Mouse (Mus musculus) hindbrain, embryonic 11.5 days (tissue): ENCODE measurements around the gene Zfp961. TPM values are rescaled to one million over a fixed set of nuclear protein-coding genes. Genes with fewer than 3 reads are reported as not detected.
"Not testable (repeated sequence)": the region's sequence is repeated elsewhere in the genome, so short reads cannot be mapped to it uniquely, and the experiment has no call there.

ENCODE experiments used
- ATAC-seq: fragments of 200-750 bp; cut with Nextera tagmentation; 2 replicates; pipeline ENCODE4 v1.8.0; 2017; ENCODE audit warnings: mild to moderate bottlenecking, moderate TSS enrichment, moderate library complexity; ENCODE audit not compliant: low FRiP score
- DNase-seq: peaks from one replicate; pipeline ENCODE4 v3.0.0-alpha.2; 2015; ENCODE audit warnings: low spot score
- H3K27ac ChIP-seq: fragments of 300-500 bp; sonication (generic); 2 replicates; pipeline ENCODE4 v1.5.1; 2014; ENCODE audit warnings: mild to moderate bottlenecking, low read depth, low read length
- H3K27me3 ChIP-seq: fragments of 300-500 bp; sonication (generic); 2 replicates; pipeline ENCODE4 v1.6.1; 2014; ENCODE audit warnings: mild to moderate bottlenecking, low read length, moderate library complexity, mixed read lengths; ENCODE audit not compliant: control insufficient read depth, insufficient read depth
- H3K36me3 ChIP-seq: fragments of 300-500 bp; sonication (generic); 2 replicates; pipeline ENCODE4 v1.6.1; 2014; ENCODE audit warnings: mild to moderate bottlenecking, low read length, moderate library complexity, mixed read lengths; ENCODE audit not compliant: control insufficient read depth, insufficient read depth
- H3K4me1 ChIP-seq: fragments of 300-500 bp; sonication (generic); replicated peaks from 2 replicates; pipeline ENCODE4 v1.6.1; 2014; ENCODE audit warnings: low read length, mixed read lengths; ENCODE audit not compliant: control insufficient read depth, insufficient read depth
- H3K4me2 ChIP-seq: fragments of 300-500 bp; sonication (generic); replicated peaks from 2 replicates; pipeline ENCODE4 v1.6.1; 2014; ENCODE audit warnings: mild to moderate bottlenecking, low read depth, low read length
- H3K4me3 ChIP-seq: fragments of 300-500 bp; sonication (generic); 2 replicates; pipeline ENCODE4 v1.5.1; 2014; ENCODE audit warnings: low read depth, low read length
- H3K9ac ChIP-seq: fragments of 300-500 bp; sonication (generic); 2 replicates; pipeline ENCODE4 v1.6.1; 2014; ENCODE audit warnings: low read depth, low read length
- H3K9me3 ChIP-seq: fragments of 300-500 bp; sonication (generic); 2 replicates; pipeline ENCODE4 v1.6.1; 2016; ENCODE audit warnings: low read length; ENCODE audit not compliant: control insufficient read depth
- WGBS: fragments of 180-500 bp; shearing (Covaris S2); extraction: QIAGEN DNeasy Blood & Tissue Kit; methylation state at CpG from one replicate; pipeline ENCODE4 v1.1.7; 2014; 5-methylcytosine and 5-hydroxymethylcytosine counted together
- polyA plus RNA-seq: library from polyadenylated mRNA; unstranded; fragments of >200 nt; fragmentation: Nextera tagmentation; extraction: Ambion mirVana; gene quantifications from 2 replicates; pipeline ENCODE4 v1.2.1, GENCODE M21; 2014

Zfp961 gene
- 21.4 and 27.0 TPM in 2 replicates for polyA plus RNA-seq

DNA sequence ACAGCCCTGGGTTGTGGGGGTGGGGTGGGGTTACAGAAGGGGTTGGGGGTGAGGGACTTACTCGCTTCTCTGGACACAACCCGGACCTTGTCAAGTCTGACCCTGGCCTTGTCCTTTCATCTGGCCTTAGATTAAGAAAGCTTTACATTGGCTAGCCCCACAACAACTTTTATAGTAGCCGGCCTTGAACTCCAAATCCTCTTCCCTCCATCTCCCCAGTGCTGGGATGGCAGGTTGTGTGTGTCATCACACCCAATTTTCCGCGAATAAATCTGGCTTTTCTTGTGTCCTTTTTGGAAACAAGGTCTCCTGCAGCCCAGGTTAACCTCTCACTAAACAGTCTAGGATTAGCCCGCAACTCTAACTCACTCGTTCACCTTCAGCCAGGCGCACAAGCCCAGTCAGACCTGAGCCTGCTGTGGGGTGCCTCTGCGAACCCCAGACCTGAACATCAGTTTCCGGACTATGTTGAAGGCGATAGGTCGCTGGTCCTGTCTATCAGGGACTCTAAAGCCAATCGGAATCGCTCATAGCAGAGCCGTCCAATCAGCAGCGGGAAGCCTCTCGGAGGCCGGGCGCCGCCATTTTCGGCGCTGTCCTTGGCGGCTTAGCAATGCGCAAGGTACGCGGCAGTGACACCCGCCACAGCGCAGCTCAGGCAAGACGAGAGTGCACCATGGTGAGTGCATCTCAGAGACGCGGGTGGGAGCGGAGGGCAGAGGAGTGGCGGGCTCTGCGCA lies at the start of gene Zfp961:
Zfp961 (plus strand) TSS at position 557 of the 740 bp plus-strand sequence.
- H3K27me3 ChIP-seq = no peaks in the 10 kb centered on the region
- no peaks in the 10 kb centered on the region; the same call in 1 of the 2 replicates for H3K9me3 ChIP-seq
- peak within 1 kb of the TSS; percentile 73 for H3K4me3 ChIP-seq
- no peaks in the 10 kb centered on the region for H3K36me3 ChIP-seq
- H3K4me1 ChIP-seq = no peaks in the 10 kb centered on the region
- H3K9ac ChIP-seq = peak within 1 kb of the TSS; percentile 84
- DNase-seq (peak; percentile 97), ATAC-seq (peak; percentile 100)
- H3K27ac ChIP-seq = peak within 1 kb of the TSS; percentile 80
- H3K4me2 ChIP-seq = peak within 1 kb of the TSS; percentile 71
- 5% methylated on average over 34 of the region's 34 CpGs for WGBS

DNA sequence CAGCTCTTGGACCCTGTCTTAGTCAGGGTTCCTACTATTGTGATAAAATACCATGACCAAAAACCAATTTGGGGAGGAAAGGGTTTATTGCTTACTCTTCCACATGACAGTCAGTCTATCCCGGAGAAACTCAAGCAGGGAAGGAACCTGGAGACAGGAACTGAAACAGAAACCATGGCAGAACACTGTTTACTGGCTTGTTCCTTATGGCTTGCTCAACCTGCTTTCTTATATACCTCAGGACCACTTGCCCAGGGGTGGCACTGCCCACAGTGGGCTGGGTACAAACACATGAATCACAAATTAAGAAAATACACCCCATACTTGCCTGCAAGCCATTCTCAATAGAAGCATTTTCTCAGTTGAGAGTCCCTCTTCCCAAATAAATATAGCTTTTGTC lies 47.8 kb upstream of the Zfp961 start:
- 89% methylated on average over 1 of the region's 1 CpGs for WGBS
- H3K4me1 ChIP-seq, H3K27me3 ChIP-seq, H3K9me3 ChIP-seq, H3K27ac ChIP-seq, H3K36me3 ChIP-seq, ATAC-seq, DNase-seq, H3K9ac ChIP-seq, H3K4me3 ChIP-seq, H3K4me2 ChIP-seq: not testable (repeated sequence)

DNA sequence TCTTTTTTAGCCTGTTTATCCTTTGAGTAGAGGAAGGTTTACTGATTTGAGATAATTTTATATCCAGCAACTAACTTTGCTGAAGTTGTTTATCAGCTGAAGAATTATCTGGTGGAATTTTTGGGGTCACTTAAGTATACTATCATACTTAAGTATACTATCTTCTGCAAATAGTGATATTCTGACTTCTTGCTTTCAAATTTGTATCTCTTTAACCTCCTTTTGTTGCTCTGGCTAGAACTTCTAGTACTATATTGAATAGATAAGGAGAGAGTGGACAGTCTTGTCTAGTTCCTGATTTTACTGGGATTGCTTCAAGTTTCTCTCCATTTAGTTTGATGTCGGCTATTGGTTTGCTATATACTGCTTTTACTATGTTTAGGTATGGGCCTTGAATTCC lies 44.0 kb upstream of the Zfp961 start:
- no peak overlapping the region for H3K27ac ChIP-seq
- no peak overlapping the region for H3K4me3 ChIP-seq
- H3K4me2 ChIP-seq = no peak overlapping the region
- no peaks in the 10 kb centered on the region for H3K9me3 ChIP-seq
- ATAC-seq (no peak), DNase-seq (no peak)
- WGBS = 96% methylated on average over 1 of the region's 1 CpGs
- no peaks in the 10 kb centered on the region for H3K4me1 ChIP-seq
- no peak overlapping the region for H3K9ac ChIP-seq
- no peaks in the 10 kb centered on the region for H3K27me3 ChIP-seq
- H3K36me3 ChIP-seq = no peaks in the 10 kb centered on the region

DNA sequence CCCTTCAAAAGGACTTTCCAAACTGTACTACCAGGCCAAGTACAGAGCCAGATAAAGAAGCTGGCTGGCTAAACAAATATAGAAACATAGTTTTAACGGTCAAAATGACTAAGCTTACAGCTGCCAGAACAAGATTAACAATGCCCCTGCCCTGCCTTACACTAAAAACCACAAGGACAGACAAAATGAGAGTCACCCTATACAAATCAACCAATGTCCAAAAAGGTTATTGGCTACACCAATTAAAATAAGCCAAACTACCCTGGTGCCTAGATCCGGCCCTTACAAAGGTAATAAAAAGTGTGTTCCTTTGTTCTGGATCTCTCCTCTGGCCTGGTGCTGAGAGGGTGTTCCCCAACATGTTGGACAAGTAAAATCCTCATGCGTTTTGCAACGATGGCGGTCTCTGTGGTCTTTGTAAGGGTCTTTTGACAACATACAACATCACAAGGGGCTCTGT lies 43.0 kb upstream of the Zfp961 start:
- Histone ChIP-seq H3K4me3 (peak overlapping the region; percentile 59; the same call in 1 of the 2 replicates), H3K9me3 (no peaks in the 10 kb centered on the region), H3K27ac (peak overlapping the region; percentile 97), H3K27me3 (no peaks in the 10 kb centered on the region), H3K9ac (0 out of 2 replicates have a peak overlapping the region, but pooled peaks have one; percentile 21), H3K4me1 (no peaks in the 10 kb centered on the region), H3K36me3 (no peaks in the 10 kb centered on the region), H3K4me2 (0 out of 2 replicates have a peak overlapping the region, but pooled peaks have one; percentile 50)
- ATAC-seq (no peak), DNase-seq (no peak)
- 94% methylated on average over 5 of the region's 5 CpGs for WGBS

DNA sequence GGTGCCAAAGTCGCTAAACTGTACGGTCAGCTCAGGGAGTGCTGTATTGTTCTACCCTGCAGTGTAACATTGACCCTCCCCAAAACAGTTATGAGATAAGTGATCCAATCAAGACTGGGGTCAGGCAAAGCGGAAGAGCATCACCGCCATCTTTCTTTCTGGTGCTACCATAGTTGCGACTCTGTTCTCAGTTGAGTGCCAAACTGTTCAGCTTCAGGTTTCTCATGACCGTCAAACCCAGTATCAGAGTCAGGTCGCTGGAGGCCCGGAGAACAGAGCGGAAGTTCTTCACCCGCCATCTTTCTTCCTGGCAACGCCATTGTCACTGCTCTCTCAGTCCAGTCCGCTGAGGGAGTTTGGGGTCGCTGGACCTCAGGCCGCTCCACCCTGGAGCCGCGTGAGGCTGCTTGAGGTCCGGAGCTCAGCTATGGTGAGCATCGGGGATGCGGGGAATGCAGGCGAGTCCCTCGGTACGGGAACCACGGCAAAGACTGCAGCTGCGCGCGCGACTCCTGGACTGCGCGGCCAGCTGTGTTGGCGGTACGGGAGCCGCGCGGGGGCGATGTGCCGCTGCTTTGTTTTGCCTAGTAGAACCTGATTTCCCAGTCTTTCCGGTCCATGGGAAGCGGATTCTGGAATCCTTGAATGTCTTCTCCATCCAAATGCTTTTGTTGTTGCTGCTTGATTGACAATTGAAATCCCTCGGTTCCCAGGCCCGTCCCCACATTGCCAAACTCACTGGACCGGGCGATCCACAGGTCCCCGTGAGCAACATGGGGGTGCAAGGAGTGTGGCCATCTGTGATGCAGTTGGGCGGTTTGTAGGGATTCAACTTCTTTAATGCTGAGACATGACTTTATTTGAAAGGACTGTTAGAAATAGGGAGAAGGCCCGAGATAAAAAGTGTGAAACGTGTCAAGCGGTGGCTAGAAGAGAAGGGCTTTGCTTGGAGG lies 42.3 kb upstream of the Zfp961 start, which contains the start of the genes Zfp882 and Zfp617:
Zfp882 (plus strand) TSS at position 300 of the 953 bp plus-strand sequence.
Zfp617 (plus strand) TSS at position 327 of the 953 bp plus-strand sequence.
- peak within 1 kb of the TSS; percentile 50 for H3K4me2 ChIP-seq
- no peaks in the 10 kb centered on the region for H3K4me1 ChIP-seq
- 7% methylated on average over 47 of the region's 47 CpGs for WGBS
- peak; percentile 87 for DNase-seq
- peak within 1 kb of the TSS; percentile 84 for H3K9ac ChIP-seq
- H3K4me3 ChIP-seq = peak within 1 kb of the TSS; percentile 59
- no peaks in the 10 kb centered on the region for H3K27me3 ChIP-seq
- no peaks in the 10 kb centered on the region for H3K9me3 ChIP-seq
- H3K27ac ChIP-seq = peak within 1 kb of the TSS; percentile 97
- ATAC-seq = peak; percentile 96
- H3K36me3 ChIP-seq = no peaks in the 10 kb centered on the region

DNA sequence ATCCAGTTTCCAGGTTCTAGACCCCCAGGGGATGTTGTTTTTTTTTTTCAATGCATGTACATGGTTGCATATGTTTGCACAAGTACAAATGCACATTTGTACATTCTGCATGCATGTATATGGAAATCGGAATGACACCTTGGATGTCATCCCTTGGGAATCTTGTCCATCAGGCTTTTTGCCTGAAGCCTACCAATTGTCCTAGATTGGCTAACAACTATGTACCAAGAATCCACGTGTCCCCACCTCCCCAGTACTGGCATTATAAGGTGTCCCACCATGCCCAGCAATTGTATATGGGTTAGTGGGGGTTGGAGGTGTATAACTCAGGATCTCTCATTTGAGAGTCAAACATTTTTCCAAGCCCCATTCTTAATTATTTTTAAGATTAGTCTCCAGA lies 38.6 kb upstream of the Zfp961 start:
- 90% methylated on average over 2 of the region's 2 CpGs for WGBS
- H3K4me2 ChIP-seq = no peak overlapping the region
- no peak for DNase-seq
- H3K9ac ChIP-seq = no peak overlapping the region
- no peak overlapping the region for H3K4me3 ChIP-seq
- no peaks in the 10 kb centered on the region for H3K9me3 ChIP-seq
- H3K36me3 ChIP-seq = peaks cover 9% of the 10 kb centered on the region
- no peak for ATAC-seq
- H3K27ac ChIP-seq = no peak overlapping the region
- no peaks in the 10 kb centered on the region for H3K4me1 ChIP-seq
- H3K27me3 ChIP-seq = no peaks in the 10 kb centered on the region

DNA sequence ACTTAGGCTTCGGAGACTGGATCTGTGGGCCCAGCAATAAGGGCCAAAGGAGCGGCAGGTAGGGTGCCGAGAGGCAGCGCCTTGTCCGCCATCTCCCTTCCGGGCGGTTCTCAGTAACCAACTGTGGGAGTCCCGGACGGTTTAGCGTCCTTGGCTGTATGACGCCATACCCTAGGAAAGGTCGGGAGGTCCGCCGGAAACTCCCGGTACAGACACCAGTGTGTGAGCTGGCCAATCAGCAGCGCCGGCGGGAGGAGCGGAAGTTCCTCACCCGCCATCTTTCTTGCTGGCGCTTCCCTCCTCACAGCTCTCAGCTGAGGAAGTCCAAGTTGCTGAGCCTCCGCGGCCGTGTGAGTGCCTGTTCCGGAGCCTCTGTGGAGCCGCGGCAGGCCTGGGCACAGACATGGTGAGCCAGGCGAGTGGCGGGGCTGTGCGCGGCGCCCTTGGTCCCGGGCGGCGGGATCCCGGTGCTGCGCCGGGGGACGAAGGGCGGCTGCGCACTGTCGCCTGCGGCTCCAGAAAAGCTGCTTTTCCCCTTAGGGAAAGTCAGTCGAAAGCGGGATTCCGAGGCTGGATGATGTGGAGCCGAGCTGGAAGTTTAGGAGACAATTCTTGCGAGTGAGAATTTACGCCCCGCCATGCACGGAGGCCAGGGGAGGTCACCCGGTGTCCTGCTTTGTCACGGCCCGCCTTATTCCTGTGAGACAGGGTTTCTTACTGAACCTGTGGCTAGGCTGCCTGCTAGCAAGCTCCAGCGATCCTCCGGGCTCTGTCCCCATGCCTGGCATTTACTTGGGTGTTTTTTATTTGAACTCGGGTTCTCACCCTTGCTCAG lies 28.1 kb upstream of the Zfp961 start:
- Histone ChIP-seq H3K4me2 (peak overlapping the region; percentile 69), H3K27ac (peak overlapping the region; percentile 96), H3K4me1 (no peaks in the 10 kb centered on the region; the same call in 1 of the 2 replicates), H3K36me3 (no peaks in the 10 kb centered on the region), H3K4me3 (peak overlapping the region; percentile 68), H3K9me3 (no peaks in the 10 kb centered on the region), H3K27me3 (no peaks in the 10 kb centered on the region), H3K9ac (peak overlapping the region; percentile 84)
- under 1% methylated on average over 53 of the region's 57 CpGs for WGBS
- DNase-seq (peak; percentile 92), ATAC-seq (peak; percentile 100)

DNA sequence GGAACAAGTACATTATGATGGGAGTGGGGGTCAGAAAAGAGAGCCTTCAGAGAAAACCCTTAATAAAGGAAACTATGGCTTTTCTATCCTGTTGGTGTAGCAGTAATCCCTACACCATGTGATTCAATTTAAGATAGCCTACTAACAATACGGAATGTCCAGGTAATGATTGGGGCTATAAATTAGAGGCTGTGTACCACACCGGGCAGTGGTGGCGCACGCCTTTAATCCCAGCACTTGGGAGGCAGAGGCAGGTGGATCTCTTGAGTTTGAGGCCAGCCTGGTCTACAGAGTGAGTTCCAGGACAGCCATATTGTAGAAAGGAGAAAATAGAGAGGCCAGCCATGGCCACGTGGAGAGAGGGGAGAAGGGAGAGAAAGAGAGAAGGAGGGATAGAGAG lies 25.0 kb upstream of the Zfp961 start:
- Histone ChIP-seq H3K9ac (no peak overlapping the region), H3K36me3 (peaks cover 5% of the 10 kb centered on the region; the same call in 1 of the 2 replicates), H3K4me2 (no peak overlapping the region), H3K27ac (no peak overlapping the region), H3K4me3 (no peak overlapping the region), H3K9me3 (no peaks in the 10 kb centered on the region), H3K27me3 (no peaks in the 10 kb centered on the region), H3K4me1 (no peaks in the 10 kb centered on the region; the same call in 1 of the 2 replicates)
- 98% methylated on average over 5 of the region's 5 CpGs for WGBS
- no peak for ATAC-seq
- no peak for DNase-seq
